Mouse (Mus musculus): ENCODE measurements around the gene Elp1. TPM values are rescaled to one million over a fixed set of nuclear protein-coding genes. Genes with fewer than 3 reads are reported as not detected.

The Elp1 gene
- total RNA-seq, 2 experiments from 2014 or later: 65.0 to 68.6 TPM

GRCm38 (mm10) chr4:56702234-56702633 lies 99.9 kb downstream of the Elp1 start:
- no peak for DNase-seq

Other genes with a start within 250 kb of the Elp1 start
- gene Gm26657, start 62.3 kb downstream of the Elp1 start, total RNA-seq (2021): not detected
- under 1 TPM in 1 of 2 experiments, not detected in 1; 0.25 TPM for gene Actl7b, start 60.9 kb downstream of the Elp1 start, total RNA-seq (2021)
- gene Actl7a, start 58.9 kb downstream of the Elp1 start, total RNA-seq (2021): not detected
- 10 to 100 TPM; 17.1 to 17.4 TPM for gene Fam206a, start within 50 bp of the Elp1 start, total RNA-seq (2021)
- gene Ctnnal1, start 62.9 kb upstream of the Elp1 start, total RNA-seq (2021): 10 to 100 TPM; 12.5 to 15.7 TPM
- 10 to 100 TPM; 34.2 to 34.8 TPM for gene Tmem245, start 145.1 kb upstream of the Elp1 start, total RNA-seq (2021)
- gene Frrs1l, start 188.1 kb upstream of the Elp1 start, total RNA-seq (2021): 100 to 1,000 TPM; 227 TPM

All from layer of hippocampus, postnatal 36 days (tissue).